Mouse (Mus musculus): ENCODE measurements around the gene Vcan.

Vcan gene

GRCm38 (mm10) chr13:89607399-89607798, 134.9 kb downstream of the Vcan start:
- DNase-seq (ENCODE audit: low read depth, low spot score) = no peak

All from R1 (cell line).